Mouse (Mus musculus): ENCODE measurements around the gene Hmcn1. TPM values are rescaled to one million over a fixed set of nuclear protein-coding genes. Genes with fewer than 3 reads are reported as not detected.
A peak's percentile ranks its signal among the peaks of the same experiment; 100 is the strongest.

Hmcn1 gene
- 10 to 100 TPM; 12.9 to 13.1 TPM for total RNA-seq (2021)

DNA sequence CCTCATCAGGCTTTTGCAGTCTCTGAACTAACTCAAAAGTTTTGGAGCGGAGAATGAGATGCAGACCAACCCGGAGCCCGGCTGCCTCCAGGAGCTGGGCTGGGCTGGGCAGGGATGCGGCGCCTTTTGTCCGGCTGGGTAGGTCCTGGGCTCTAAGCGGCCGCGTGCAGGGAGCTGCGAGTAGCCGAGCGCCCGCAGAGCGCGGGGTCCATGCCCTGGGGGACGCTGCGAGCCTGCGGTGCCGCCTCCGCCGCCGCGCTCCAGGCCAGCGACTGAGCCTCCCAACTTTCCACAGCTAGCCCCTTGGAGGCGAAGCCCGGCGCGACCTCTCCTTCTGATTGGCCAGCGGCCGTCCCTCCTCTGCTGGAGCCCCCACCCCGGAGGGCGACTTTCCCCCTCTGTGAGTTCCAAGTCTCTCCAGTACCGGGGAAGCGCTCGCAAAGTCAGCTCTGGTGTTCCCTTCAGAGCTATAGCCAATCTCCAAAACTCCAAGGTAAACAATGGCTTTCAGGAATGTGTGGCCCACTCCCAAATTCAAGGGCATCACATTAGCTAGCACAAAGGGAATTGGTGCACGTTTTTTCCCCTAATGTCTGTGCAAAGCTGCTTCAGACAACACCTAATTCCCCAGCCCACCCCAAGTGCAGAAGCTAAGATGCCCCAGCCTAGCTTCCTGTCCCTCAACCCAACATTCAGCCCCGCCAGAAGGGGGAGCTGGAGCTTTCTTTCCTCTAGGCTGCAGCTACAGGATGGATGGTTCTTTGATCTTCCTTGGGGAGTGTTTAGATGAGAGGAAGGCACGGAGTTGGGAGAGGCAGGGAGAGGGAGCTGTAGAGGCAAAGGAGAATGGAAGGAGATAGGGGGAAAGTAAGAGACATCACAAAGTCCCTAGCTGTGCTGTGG is at the start of gene Hmcn1:
TSS of gene Hmcn1 (minus strand) at position 274 of the 903 bp plus-strand sequence.
- intact Hi-C loops (cut with DNase I), result loop anchor here (2.0 to 5.0 kb wide), 3 partner anchors 15 to 71 kb away; no protein-coding TSS in a partner anchor
- DNase-seq, result peak; percentile 65 to 75

DNA sequence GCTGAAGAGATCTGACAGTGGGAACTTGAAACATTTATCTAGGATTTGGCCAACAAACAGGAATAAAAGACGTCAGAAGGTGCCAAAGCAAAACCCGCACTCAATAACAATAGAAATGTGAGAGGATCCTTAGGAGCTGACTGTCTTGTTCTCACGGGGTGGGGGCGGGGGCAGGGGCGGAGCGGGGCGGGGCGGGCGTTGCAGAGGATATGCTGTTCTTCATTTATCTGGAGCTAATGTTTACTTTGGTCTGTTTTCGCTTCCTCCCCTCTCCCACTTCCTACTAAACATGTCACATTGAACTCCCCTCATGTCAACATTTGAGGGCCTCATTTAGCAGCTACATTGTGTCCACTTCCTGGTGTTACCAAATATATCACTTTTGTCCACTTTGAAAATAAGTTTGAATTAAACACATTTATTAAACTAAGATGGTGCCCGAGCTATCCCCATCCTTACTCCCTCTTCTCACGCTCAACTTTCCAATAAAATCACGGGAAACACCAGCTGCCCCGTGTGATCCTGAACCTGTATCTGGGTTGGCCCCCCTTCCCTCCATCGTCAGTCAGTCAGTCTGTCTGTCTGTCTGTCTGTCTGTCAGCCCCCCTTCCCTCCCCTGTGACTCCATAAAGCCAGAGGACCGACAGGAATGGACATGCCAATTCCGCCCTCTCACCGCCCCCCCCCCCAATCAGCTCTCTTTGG is 47.9 kb upstream of the Hmcn1 start:
- peak in 1 of 2 experiments; percentile 23 for DNase-seq
- intact Hi-C loops (cut with DNase I), result no loop called here

DNA sequence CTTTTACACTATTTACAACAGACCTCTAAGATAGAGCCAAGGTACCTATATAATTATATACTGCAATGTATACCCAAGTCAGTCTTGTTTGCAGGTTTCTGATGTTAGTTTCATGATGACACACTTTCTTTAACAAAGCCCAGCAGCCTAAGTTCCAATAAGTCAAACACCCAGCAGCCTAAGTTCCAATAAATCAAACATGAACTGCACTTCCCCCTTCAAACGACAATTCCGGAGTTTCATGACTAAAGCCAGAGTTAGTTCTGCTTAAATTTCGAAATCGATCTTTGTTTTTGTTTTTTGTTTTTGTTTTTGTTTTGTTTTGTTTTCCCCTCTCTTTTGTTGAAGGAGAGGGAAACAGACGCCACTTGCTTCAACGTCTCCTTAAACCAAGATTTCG is 47.1 kb upstream of the Hmcn1 start:
- intact Hi-C loops (cut with DNase I), result no loop called here
- DNase-seq, result no peak

DNA sequence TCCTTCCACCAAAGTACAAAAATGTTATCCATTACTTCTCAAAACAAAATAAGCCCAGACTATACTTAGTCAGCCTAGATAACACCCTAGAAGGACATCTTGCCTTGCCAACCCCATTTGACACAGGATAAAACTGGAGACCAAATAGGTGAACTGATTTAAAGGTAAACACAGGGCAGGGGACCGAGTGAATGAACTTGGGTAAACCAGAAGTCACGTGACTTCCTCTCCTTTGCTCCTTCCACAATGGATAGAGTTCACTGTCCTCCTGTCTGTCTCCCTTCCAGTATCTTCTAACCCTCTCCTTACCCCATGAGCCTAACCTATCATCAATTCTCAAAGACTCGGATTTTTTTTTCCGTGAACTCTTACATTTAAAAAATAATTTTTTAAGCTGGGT is 46.0 kb upstream of the Hmcn1 start:
- intact Hi-C loops (cut with DNase I), result no loop called here
- no peak for DNase-seq

DNA sequence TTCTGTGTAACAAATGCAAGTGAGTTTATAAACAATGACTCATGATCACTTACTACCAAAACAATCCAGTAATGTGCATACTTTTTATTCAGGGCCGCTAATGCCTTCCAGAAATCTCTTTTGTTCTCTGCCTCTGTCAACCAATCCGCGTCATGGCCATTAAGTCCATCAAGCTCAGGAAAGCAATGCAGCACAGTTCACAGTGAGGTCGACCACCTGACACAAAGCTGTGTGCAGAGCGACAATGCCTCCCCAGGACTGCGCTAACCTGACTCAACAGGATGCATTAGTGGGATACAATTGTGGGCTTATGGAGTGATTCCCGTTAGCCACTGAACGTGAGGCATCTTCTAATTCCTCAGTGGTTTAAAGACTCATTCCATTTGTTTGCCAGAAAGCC is 45.3 kb upstream of the Hmcn1 start:
- intact Hi-C loops (cut with DNase I), result no loop called here
- no peak for DNase-seq

DNA sequence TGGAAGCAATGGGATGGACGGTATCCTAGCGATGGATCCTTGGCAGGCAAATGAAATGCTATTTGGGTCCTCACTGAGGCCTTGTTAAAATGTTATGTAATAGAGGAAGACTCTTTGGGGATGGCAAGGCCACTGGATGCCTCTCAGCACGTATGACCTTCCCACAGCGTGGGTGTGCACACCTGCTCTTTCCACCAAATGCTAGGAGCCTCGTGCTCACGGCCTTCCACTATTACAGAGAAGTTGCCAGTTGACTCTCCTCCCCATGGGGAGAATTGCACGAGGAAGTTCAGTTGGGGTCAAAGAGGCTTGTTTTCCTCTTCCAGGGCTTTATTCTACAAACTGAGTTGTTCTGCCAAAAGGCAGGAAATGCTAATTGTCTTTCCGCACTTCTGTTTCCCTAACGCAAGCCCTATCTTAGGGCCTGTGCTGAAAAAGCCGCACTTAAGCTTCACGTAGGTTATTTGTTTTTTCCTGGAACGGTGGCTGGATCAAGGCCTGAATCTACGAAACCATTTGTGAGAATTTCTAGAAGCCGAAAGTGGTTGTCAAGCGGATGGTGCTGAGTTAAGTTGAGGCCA is 43.3 kb upstream of the Hmcn1 start:
- intact Hi-C loops (cut with DNase I), result no loop called here
- DNase-seq, result peak; percentile 22 to 34

DNA sequence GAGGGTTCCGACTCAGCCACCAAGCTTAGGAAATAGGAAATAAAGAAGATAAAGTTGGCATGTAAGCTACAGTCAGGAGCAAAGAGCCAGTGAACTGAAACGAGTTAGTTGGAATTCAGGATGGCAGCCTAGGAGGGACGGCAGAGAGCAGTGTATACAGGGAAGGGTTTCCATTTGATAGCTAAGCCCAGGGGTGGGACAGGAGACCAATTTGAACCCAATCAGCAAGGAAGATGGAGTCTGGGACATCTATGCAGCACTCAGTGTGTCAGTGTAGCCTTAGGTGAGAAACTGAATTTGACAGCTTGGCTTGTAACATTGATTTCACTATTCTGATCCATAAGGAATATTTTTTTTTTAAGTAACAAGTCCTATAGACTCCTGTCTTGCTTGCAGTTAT is 42.5 kb upstream of the Hmcn1 start:
- DNase-seq, result no peak
- intact Hi-C loops (cut with DNase I), result loop anchor here (1.0 to 2.0 kb wide), 3 partner anchors 44 to 355 kb away; no protein-coding TSS in a partner anchor

DNA sequence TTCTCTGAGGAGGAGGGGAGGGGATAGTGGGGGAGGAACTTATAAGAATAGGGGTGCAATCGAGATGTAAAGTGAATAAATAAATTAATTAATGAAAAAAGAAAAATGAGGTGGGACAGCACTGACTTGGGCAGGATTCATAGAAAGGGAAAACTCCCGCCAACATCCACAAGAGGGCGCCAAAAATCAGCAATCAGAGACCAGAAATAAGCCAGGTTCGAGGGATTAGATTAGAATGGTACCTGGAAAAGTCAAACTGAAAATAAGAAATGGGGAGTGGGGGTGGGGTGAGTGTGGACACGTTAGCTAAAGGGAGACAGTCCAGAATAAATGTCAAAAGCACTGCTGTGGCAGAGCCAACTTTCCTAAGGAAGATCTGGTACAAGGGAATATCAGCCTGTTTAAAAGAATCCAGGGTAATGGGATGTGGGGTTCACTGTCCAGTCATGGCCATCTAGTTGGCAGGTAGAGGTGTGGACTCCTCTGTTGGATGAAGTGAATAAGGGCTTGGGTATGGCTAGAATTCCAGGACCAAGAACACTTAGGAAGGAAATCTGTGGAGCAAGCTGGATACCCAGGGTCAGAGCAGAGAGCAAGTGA is 41.9 kb upstream of the Hmcn1 start:
- peak; percentile 74 to 84 for DNase-seq
- intact Hi-C loops (cut with DNase I), result loop anchor here (1.0 to 2.0 kb wide), 3 partner anchors 44 to 356 kb away; no protein-coding TSS in a partner anchor

DNA sequence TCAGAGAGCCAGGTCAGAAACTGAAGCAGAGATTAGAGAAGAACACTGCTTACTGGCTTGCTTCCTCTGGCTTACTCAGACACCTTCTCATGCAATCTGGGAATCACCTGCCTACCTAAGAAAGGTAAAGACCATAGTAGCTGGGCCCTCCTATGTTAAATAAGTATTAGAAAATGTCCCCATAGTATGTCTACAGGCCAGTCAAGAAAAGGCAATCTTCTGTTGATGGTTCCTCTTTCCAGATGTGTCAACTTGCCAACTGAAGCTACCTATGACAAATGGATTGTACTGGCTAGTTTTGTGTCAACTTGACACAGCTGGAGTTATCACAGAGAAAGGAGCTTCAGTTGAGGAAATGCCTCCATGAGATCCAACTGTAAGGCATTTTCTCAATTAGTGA is 40.1 kb upstream of the Hmcn1 start:
- intact Hi-C loops (cut with DNase I), result no loop called here
- DNase-seq, result no peak

DNA sequence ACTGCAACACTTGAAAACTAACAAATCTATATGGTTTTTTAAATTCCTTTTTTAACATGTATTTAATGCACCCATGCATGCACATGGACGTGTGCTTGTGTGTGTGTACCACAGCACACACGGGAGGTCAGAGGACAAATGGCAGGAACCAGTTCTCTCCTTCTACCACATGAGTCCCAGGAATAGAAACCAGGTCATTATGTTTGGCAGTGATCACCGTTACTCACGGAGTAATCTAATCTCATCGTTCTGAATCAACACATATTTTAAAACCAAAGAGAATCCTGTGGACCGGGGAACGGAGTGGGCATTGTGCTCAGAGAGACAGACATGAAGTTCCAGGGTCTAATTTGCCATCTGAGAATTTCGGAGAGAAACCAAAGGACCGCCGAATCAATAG is 38.3 kb upstream of the Hmcn1 start:
- DNase-seq, result no peak
- intact Hi-C loops (cut with DNase I), result no loop called here

DNA sequence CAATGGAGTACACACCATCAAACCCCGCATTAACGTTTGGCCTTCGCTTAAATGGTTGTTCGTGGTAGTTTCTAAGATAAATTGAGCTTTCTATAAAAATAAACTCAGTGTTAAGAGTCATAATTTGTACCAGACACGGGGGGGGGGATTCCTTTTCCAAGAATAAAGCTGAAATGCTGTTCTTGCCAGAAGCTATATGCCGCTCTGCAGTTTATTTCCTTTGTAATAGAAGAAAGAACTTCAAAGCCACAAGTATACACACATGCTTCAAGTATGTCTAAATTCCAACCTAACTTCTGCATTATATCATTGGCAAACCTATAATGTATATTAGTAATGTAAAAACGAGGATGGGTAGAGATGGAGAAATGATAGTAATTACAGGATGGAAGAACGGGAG is 37.9 kb upstream of the Hmcn1 start:
- no peak for DNase-seq
- intact Hi-C loops (cut with DNase I), result no loop called here

DNA sequence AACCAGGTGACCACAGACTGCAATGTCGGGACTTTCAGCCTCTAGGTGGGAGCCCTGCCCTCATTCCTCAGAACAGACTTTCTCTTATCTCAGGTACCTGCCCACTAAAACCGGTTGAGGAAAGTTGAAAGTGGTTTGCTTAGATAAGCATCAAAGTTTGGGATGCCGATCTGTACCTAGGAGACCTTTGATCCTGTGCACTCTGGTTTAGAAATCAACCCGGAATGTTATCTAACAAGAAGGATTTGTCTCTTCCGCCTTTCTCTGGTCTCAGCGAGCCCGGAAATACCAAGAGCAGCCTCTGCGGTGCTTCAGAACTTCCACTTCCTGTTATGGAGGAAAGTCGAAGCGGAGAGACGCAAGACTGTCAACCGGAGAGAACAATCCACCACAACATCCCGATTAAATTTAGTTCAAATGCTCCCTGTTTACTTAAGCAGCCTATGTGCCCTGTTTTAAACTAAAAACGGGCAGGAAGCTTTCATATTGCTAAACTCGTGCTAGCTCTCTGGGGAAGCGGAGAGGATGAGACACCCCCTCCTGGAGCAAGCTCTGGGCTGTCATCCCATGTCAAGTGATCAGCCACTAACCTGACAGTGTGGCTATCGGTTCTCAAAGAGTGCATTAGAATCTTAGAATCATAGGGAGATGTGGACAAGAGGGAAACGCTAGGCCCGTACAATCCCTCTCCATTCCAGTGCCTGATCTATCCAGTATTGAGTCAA is 32.0 kb upstream of the Hmcn1 start:
- intact Hi-C loops (cut with DNase I), result no loop called here

DNA sequence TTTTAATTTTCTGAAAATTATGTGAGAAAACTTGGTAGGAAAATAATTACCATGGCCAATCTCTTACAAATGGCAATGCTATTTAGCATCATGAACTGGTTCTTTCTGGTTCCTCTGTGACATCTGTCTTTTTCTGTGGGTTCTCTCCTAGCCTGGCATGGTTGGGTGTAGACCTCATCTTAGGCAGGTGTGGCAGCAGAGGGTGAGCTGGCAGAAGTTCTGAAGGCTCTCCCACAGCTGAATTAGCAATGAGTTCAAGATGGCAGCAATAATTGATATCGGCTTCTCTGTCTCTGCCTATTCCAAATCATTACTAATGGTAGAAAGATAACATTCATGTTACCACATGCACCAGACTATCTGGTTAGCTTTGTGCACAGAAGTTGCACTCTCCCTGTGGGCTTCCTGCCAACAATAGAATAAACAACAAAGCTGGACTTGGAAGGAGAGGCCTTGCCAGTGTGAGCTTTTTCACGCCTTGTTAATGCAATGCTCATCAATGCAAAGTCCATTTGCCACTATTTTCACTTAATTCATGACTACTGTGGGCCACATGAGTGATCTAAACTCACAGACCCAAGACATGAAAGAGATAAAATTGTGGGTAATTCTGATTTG is 26.1 kb upstream of the Hmcn1 start:
- intact Hi-C loops (cut with DNase I), result no loop called here

More for the DNA sequence above, 32.0 kb upstream of the Hmcn1 start:
- DNase-seq, result peak in 1 of 2 experiments; percentile 32

DNA sequence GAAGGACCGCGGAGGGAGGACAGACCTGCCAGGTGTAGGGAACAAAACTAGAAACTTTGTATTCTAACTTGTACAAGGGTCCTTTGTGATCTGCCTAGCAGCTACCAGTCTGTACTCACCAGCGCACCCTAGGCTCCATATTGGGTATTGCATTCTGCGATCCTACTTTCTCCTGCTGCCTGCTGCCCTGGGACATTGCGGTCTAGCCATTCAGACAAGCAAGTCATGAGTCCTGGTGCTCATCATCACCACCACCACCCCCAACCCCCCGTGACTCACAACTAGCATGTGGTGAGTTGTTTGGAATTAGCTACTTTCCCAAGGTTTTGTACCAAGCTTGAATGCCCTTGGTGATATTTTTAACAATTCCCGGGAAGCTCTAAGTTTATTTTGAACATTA is 17.8 kb upstream of the Hmcn1 start:
- intact Hi-C loops (cut with DNase I), result no loop called here
- DNase-seq, result peak; percentile 66 to 81

More for the DNA sequence above, 26.1 kb upstream of the Hmcn1 start:
- DNase-seq, result no peak

DNA sequence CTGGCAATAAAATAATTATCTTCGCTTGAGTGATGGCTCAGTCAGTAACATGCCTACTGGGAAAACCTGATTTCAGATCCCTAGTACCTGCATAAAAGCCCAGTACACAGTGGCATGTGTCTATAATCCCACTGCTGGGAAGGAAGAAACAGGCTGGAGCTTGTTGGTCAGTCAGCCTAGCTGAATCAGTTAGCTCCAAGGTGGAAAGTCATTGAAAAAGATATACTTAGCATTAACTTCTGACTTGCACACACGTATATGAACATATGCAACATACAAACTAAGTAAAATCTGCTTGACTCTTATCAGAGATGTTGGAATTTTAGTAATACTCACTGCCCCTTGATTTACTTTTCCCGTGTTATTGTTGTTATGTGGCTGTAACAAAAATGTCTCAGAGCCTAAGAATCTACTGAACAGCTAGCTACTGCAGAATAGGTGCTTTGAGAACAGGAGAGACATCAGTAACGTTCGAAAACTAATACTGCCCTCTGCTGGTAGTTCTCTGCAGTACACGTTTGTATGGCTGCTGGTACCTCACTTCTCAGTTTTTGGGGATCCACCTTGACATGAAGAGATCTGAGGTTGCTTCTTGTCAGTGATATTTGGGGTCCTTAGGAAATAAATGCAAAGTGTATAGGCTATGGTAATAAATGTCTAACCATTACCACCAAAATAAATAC is 16.0 kb upstream of the Hmcn1 start:
- intact Hi-C loops (cut with DNase I), result loop anchor here (1.0 to 2.0 kb wide), 5 partner anchors 14 to 468 kb away; no protein-coding TSS in a partner anchor
- peak; percentile 59 to 66 for DNase-seq

DNA sequence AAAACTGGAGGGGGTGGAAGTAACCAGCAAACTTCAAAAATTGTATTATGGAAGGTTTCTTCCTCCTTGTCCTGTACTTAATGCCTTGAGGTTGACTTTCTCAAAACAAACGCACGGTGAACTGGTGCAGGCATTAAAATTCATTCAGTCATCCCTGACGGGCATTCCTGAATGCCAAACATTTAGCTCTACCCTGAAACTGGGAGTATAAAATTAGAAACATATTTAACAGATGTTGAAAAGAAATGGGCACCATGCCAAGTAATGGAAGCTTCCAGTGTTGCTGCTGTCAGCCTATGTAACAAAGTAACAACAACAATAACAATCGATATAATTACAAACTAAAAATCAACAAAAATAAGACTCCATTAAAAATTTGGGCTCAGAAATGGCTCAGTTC is 14.5 kb upstream of the Hmcn1 start:
- intact Hi-C loops (cut with DNase I), result loop anchor here (2.0 kb wide), 4 partner anchors 13 to 467 kb away; no protein-coding TSS in a partner anchor
- no peak for DNase-seq

DNA sequence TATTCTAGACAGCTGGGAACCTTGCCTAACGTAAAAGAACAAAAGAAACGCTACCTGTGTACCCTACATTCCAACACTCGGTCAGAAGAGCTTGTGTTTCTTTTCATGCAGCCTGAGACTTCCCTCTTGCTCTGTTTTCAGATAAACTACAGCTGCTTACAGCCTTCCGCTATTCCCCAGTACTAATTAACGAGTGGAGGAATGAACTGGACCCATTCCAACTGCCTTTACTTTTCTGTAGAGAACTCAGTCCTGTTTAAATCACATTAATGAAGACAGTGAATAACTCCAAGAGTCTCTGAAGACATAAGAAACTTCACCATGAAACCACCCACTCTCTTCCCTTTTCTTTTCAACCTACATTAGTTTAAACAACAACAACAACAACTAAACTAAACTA is 10.8 kb upstream of the Hmcn1 start:
- intact Hi-C loops (cut with DNase I), result no loop called here
- no peak for DNase-seq

DNA sequence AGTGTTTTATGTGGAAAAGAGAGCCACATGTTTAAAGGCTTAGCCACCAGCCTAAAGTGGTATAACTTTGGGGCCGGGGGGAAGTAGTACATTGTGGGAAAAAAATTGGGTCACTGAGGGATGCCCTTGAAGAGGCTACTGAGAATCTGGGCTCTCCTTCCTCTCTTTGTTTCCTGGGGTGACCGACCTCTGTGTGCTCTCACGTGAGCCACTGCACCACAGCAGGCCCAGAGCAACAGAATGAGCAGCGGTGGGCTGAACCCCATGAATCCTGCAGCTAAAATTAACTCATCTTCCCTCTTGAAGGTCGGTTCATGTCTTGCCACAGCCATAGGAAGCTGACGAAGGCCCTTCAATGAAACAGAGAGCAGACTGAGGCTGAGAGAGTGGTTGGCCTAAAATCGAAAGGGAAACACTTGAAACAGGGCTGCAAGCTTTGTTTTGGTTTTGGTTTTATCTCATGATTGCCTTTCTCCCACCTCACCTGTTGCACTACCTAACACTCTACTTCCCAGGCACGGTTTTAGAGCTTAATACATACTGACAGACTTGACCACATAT is 8.7 kb upstream of the Hmcn1 start:
- intact Hi-C loops (cut with DNase I), result no loop called here

DNA sequence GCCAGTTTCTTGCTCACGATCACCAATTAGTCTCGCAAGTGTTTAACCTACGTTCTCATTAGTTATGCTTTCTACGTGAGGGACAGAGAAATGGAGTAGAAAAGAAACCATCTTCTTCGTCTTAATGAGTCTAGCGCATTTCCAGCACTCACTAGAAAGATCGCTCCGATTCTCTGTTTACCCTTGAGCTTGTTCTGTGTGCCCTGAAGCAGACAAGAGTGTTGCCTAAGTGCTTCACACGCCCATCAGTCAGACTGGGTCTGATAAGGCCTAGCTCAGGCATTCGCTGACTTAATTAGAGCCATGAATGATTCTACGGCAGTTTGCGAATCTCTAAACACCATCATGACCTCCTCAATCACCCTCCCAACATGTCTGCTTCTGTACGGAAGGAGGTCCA is 7.5 kb upstream of the Hmcn1 start:
- intact Hi-C loops (cut with DNase I), result no loop called here
- no peak for DNase-seq

More for the DNA sequence above, 8.7 kb upstream of the Hmcn1 start:
- no peak for DNase-seq

Measured in heart, postnatal 36 days (tissue).